Mouse (Mus musculus) cerebellum, adult 2 months (tissue): ENCODE results near the gene Zscan21.

Experiments
- CTCF ChIP-seq: fragments of 200-500 bp; IDR thresholded peaks from 2 replicates; pipeline ENCODE4 v1.5.1; 2011; ENCODE audit warnings: low read depth, mild to moderate bottlenecking, control low read depth, low read length, moderate library complexity, borderline replicate concordance; ENCODE audit not compliant: insufficient read depth
- POLR2A ChIP-seq: fragments of 200-500 bp; IDR thresholded peaks from 2 replicates; pipeline ENCODE4 v1.6.1; 2011; ENCODE audit warnings: low read length, control low read depth, borderline replicate concordance; ENCODE audit not compliant: insufficient read depth

- TF ChIP-seq CTCF (no peak), POLR2A (no peak)
Measured at GRCm38 (mm10) chr5:138084507-138084906, 32.2 kb upstream of the Zscan21 start.
